19 mouse cellular contexts compared by ENCODE assay signal in genomic region chr2:172661418-172661980, GRCm38 (mm10).
DNase-seq lines count a peak whose midpoint lies in the region; ATAC-seq lines count a peak whose summit lies in the region.
"Had no signal": no experiment of that assay in that cellular context is flagged by ENCODE, and none has a peak within 500 bp of the region (broad histone marks: within the 10 kb centered on the region; RNA-seq: fewer than 3 reads in every experiment).

No protein-coding gene starts in this region.

- H3K4me3 ChIP-seq in heart, embryonic 15.5 days, result 0 out of 2 replicates have a peak overlapping the region, but pooled peaks have one; percentile 3
- H3K4me3 ChIP-seq in midbrain, embryonic 12.5 days, result no peak overlapping the region
- H3K4me3 ChIP-seq in midbrain, embryonic 16.5 days (ENCODE audit: low read depth, low read length), result no peak overlapping the region
- no peak overlapping the region for H3K4me3 ChIP-seq in embryonic facial prominence, embryonic 13.5 days
- H3K4me3 ChIP-seq: forebrain, embryonic 13.5 days; gastrocnemius, adult 2 months; heart, adult 2 months; neural tube, embryonic 13.5 days; stomach, embryonic 15.5 days had no signal

- ATAC-seq in heart, embryonic 15.5 days (replicated peaks; ENCODE audit: insufficient number of reproducible peaks, insufficient read depth, low FRiP score, low read depth), result no peak
- no peak for ATAC-seq in midbrain, embryonic 12.5 days (ENCODE audit: low FRiP score, low read depth)
- ATAC-seq in midbrain, embryonic 16.5 days, result no peak
- no peak for ATAC-seq in embryonic facial prominence, embryonic 13.5 days (ENCODE audit: insufficient number of reproducible peaks, insufficient read depth, low FRiP score, low TSS enrichment, low read depth)
- ATAC-seq in megakaryocyte progenitor cell, adult 5-6 weeks (replicated peaks; ENCODE audit: poor library complexity), result 0 out of 2 replicates have a peak, but pooled peaks have one; percentile 20
- ATAC-seq: activated CD4-positive, CD25-positive, alpha-beta regulatory T cell, adult 4 months; CD4-positive, CD25-positive, alpha-beta regulatory T cell, adult 4 months; hindbrain, embryonic 16.5 days had no signal

- intact Hi-C loops in heart, postnatal 10 days (cut with DNase I), result no loop called here

- H3K27ac ChIP-seq in heart, embryonic 15.5 days, result no peak overlapping the region
- no peak overlapping the region for H3K27ac ChIP-seq in midbrain, embryonic 12.5 days (replicated peaks)
- H3K27ac ChIP-seq in midbrain, embryonic 16.5 days (ENCODE audit: low read length), result no peak overlapping the region
- peak overlapping the region; percentile 80 for H3K27ac ChIP-seq in embryonic facial prominence, embryonic 13.5 days
- H3K27ac ChIP-seq: forebrain, embryonic 13.5 days; gastrocnemius, adult 2 months; heart, adult 2 months; neural tube, embryonic 13.5 days; stomach, embryonic 15.5 days had no signal

- H3K9ac ChIP-seq in heart, embryonic 15.5 days, result no peak overlapping the region
- H3K9ac ChIP-seq in midbrain, embryonic 12.5 days (replicated peaks), result no peak overlapping the region
- no peak overlapping the region for H3K9ac ChIP-seq in midbrain, embryonic 16.5 days (ENCODE audit: low read depth, low read length)
- no peak overlapping the region for H3K9ac ChIP-seq in embryonic facial prominence, embryonic 13.5 days
- H3K9ac ChIP-seq: forebrain, embryonic 13.5 days; neural tube, embryonic 13.5 days; stomach, embryonic 15.5 days had no signal

- peaks cover 5% of the 10 kb centered on the region; the same call in 1 of the 2 replicates for H3K4me1 ChIP-seq in heart, embryonic 15.5 days (replicated peaks)
- H3K4me1 ChIP-seq in midbrain, embryonic 12.5 days, result peaks cover 24% of the 10 kb centered on the region
- H3K4me1 ChIP-seq in midbrain, embryonic 16.5 days (ENCODE audit: control insufficient read depth, insufficient read depth, low read length), result peaks cover 3% of the 10 kb centered on the region; the same call in 1 of the 2 replicates
- peaks cover 35% of the 10 kb centered on the region for H3K4me1 ChIP-seq in embryonic facial prominence, embryonic 13.5 days
- H3K4me1 ChIP-seq: stomach, embryonic 15.5 days had no signal

- DNase-seq in heart, postnatal 10 days, result no peak
- no peak for DNase-seq in cerebellum, postnatal 14 days
- DNase-seq in left cerebral cortex, adult 11 months (ENCODE audit: low spot score), result no peak
- DNase-seq: adrenal gland, postnatal 36 days; heart, adult 2 months; retina, postnatal 1 day; thymus, postnatal 14 days had no signal

- no peak overlapping the region for H3K4me2 ChIP-seq in heart, embryonic 15.5 days
- H3K4me2 ChIP-seq in midbrain, embryonic 12.5 days (replicated peaks), result peak overlapping the region; percentile 14; the same call in 1 of the 2 replicates
- H3K4me2 ChIP-seq in midbrain, embryonic 16.5 days (ENCODE audit: low read length), result no peak overlapping the region
- H3K4me2 ChIP-seq in embryonic facial prominence, embryonic 13.5 days, result peak overlapping the region; percentile 40
- H3K4me2 ChIP-seq: forebrain, embryonic 13.5 days; neural tube, embryonic 13.5 days; stomach, embryonic 15.5 days had no signal

- H3K27me3 ChIP-seq in heart, embryonic 15.5 days, result peaks cover 42% of the 10 kb centered on the region
- H3K27me3 ChIP-seq in midbrain, embryonic 12.5 days, result peaks cover 42% of the 10 kb centered on the region
- peaks cover 14% of the 10 kb centered on the region for H3K27me3 ChIP-seq in midbrain, embryonic 16.5 days (ENCODE audit: control insufficient read depth, insufficient read depth, low read depth, low read length)
- peaks cover 13% of the 10 kb centered on the region; the same call in 1 of the 2 replicates for H3K27me3 ChIP-seq in embryonic facial prominence, embryonic 13.5 days

- WGBS in heart, embryonic 15.5 days, result 7% methylated on average over 15 of the region's 15 CpGs
- 9% methylated on average over 15 of the region's 15 CpGs for WGBS in midbrain, embryonic 12.5 days
- 8% methylated on average over 15 of the region's 15 CpGs for WGBS in midbrain, embryonic 16.5 days
- WGBS in embryonic facial prominence, embryonic 13.5 days, result 5% methylated on average over 15 of the region's 15 CpGs

- no peaks in the 10 kb centered on the region for H3K36me3 ChIP-seq in heart, embryonic 15.5 days
- H3K36me3 ChIP-seq in midbrain, embryonic 12.5 days, result no peaks in the 10 kb centered on the region
- no peaks in the 10 kb centered on the region for H3K36me3 ChIP-seq in midbrain, embryonic 16.5 days (ENCODE audit: control insufficient read depth, insufficient read depth, low read length)
- no peaks in the 10 kb centered on the region for H3K36me3 ChIP-seq in embryonic facial prominence, embryonic 13.5 days
- H3K36me3 ChIP-seq: neural tube, embryonic 13.5 days; stomach, embryonic 15.5 days had no signal

- no peaks in the 10 kb centered on the region for H3K9me3 ChIP-seq in heart, embryonic 15.5 days (replicated peaks)
- no peaks in the 10 kb centered on the region for H3K9me3 ChIP-seq in midbrain, embryonic 12.5 days
- H3K9me3 ChIP-seq in midbrain, embryonic 16.5 days (replicated peaks; ENCODE audit: control insufficient read depth, low read length, poor library complexity, severe bottlenecking), result no peaks in the 10 kb centered on the region
- 0 out of 2 replicates have a peak, but pooled peaks cover 4% of the 10 kb centered on the region for H3K9me3 ChIP-seq in embryonic facial prominence, embryonic 13.5 days
- H3K9me3 ChIP-seq: forebrain, embryonic 13.5 days; neural tube, embryonic 13.5 days; stomach, embryonic 15.5 days had no signal

Comparison
In these comparisons a context has a peak if more than half of its experiments do, and no peak if none do; other contexts are left out.
1. H3K4me2 ChIP-seq: peak in midbrain, embryonic 12.5 days (single experiment) and embryonic facial prominence, embryonic 13.5 days (single experiment); none in heart, embryonic 15.5 days (single experiment) and midbrain, embryonic 16.5 days (single experiment).